Mouse (Mus musculus) lung, postnatal 0 days (tissue): ENCODE results near the gene Unc119.

Source experiments
- CTCF ChIP-seq: IDR thresholded peaks from 2 replicates; pipeline ENCODE4 v1.5.1; 2016; ENCODE audit warnings: antibody characterized with exemption, mild to moderate bottlenecking
- EP300 ChIP-seq: IDR thresholded peaks from 2 replicates; pipeline ENCODE4 v1.6.1; 2016; ENCODE audit warnings: antibody characterized with exemption, mild to moderate bottlenecking, control low read depth

DNA sequence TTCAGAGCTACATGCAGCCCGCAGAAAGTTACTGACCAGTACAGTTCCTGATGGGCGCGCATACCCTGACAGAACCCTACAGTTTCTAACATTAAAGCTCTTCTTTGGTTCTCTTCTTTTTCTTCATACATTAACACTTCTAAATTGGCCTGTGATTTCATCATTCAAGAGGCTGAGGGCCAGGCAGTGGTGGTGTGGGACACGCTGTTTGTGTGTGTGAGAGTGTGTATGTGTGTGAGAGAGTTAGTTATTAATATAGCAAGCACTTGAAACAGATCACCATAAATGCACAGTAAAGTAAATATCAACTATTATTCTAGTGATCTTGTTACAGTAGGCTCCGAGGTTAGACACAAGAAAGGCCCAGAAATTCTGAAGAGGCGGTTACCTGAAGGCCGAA is 42.4 kb upstream of the Unc119 start:
- TF ChIP-seq EP300 (no peak), CTCF (no peak)
